Mouse (Mus musculus): ENCODE results near the gene Kif26b. TPM values are rescaled to one million over a fixed set of nuclear protein-coding genes. Genes with fewer than 3 reads are reported as not detected.

Gene Kif26b
- polyA plus RNA-seq, 1 experiment from 2014 or later = 11.1 TPM

- ATAC-seq (ENCODE audit: low FRiP score) = peak; percentile 47; the same call in 1 of the 2 replicates
- Histone ChIP-seq H3K4me1 (peaks cover 13% of the 10 kb centered on the region), H3K27ac (replicated peaks) (0 out of 2 replicates have a peak overlapping the region, but pooled peaks have one; percentile 18), H3K4me3 (replicated peaks) (no peak overlapping the region), H3K4me2 (peak overlapping the region; percentile 3; the same call in 1 of the 2 replicates), H3K27me3 (replicated peaks) (no peaks in the 10 kb centered on the region), H3K9me3 (replicated peaks) (no peaks in the 10 kb centered on the region), H3K36me3 (no peaks in the 10 kb centered on the region), H3K9ac (replicated peaks) (no peak overlapping the region)
- 11% methylated on average over 12 of the region's 12 CpGs for WGBS
These were observed 424.0 kb downstream of the Kif26b start for GRCm38 (mm10) chr1:178952910-178953309.

- no peak overlapping the region for H3K9ac ChIP-seq (replicated peaks)
- H3K27ac ChIP-seq (replicated peaks) = no peak overlapping the region
- no peaks in the 10 kb centered on the region for H3K9me3 ChIP-seq (replicated peaks)
- ATAC-seq (ENCODE audit: low FRiP score) = no peak
- H3K36me3 ChIP-seq = no peaks in the 10 kb centered on the region
- H3K4me3 ChIP-seq (replicated peaks) = no peak overlapping the region
- 84% methylated on average over 4 of the region's 4 CpGs for WGBS
- peaks cover 15% of the 10 kb centered on the region for H3K4me1 ChIP-seq
- H3K27me3 ChIP-seq (replicated peaks) = no peaks in the 10 kb centered on the region
- no peak overlapping the region for H3K4me2 ChIP-seq
These were observed 429.7 kb downstream of the Kif26b start for GRCm38 (mm10) chr1:178958641-178959040.

- 40% methylated on average over 7 of the region's 7 CpGs for WGBS
- Histone ChIP-seq H3K4me1 (peaks cover 15% of the 10 kb centered on the region), H3K27ac (replicated peaks) (0 out of 2 replicates have a peak overlapping the region, but pooled peaks have one; percentile 18), H3K27me3 (replicated peaks) (no peaks in the 10 kb centered on the region), H3K9ac (replicated peaks) (no peak overlapping the region), H3K9me3 (replicated peaks) (no peaks in the 10 kb centered on the region), H3K4me3 (replicated peaks) (no peak overlapping the region), H3K36me3 (no peaks in the 10 kb centered on the region), H3K4me2 (no peak overlapping the region)
- ATAC-seq (ENCODE audit: low FRiP score) = peak; percentile 90
These were observed 431.2 kb downstream of the Kif26b start for GRCm38 (mm10) chr1:178960015-178960559.

- H3K9me3 ChIP-seq (replicated peaks) = no peaks in the 10 kb centered on the region
- no peaks in the 10 kb centered on the region for H3K27me3 ChIP-seq (replicated peaks)
- H3K4me1 ChIP-seq = peaks cover 15% of the 10 kb centered on the region
- H3K27ac ChIP-seq (replicated peaks) = no peak overlapping the region
- H3K4me3 ChIP-seq (replicated peaks) = no peak overlapping the region
- no peak overlapping the region for H3K9ac ChIP-seq (replicated peaks)
- no peak overlapping the region for H3K4me2 ChIP-seq
- no peaks in the 10 kb centered on the region for H3K36me3 ChIP-seq
- no peak for ATAC-seq (ENCODE audit: low FRiP score)
- WGBS = 78% methylated on average over 9 of the region's 9 CpGs
These were observed 432.7 kb downstream of the Kif26b start for GRCm38 (mm10) chr1:178961661-178962060.

GRCm38 (mm10) chr1:178972055-178972454, 443.1 kb downstream of the Kif26b start:
- 0 out of 2 replicates have a peak, but pooled peaks cover 2% of the 10 kb centered on the region for H3K27me3 ChIP-seq (replicated peaks)
- no peaks in the 10 kb centered on the region for H3K36me3 ChIP-seq
- H3K4me3 ChIP-seq (replicated peaks) = no peak overlapping the region
- H3K4me1 ChIP-seq = no peaks in the 10 kb centered on the region
- no peak overlapping the region for H3K4me2 ChIP-seq
- no peak for ATAC-seq (ENCODE audit: low FRiP score)
- 88% methylated on average over 10 of the region's 10 CpGs for WGBS
- H3K9me3 ChIP-seq (replicated peaks) = no peaks in the 10 kb centered on the region
- no peak overlapping the region for H3K9ac ChIP-seq (replicated peaks)
- H3K27ac ChIP-seq (replicated peaks) = no peak overlapping the region

GRCm38 (mm10) chr1:178978617-178979245, 449.8 kb downstream of the Kif26b start:
- H3K9me3 ChIP-seq (replicated peaks) = no peaks in the 10 kb centered on the region
- 67% methylated on average over 8 of the region's 8 CpGs for WGBS
- no peaks in the 10 kb centered on the region for H3K4me1 ChIP-seq
- H3K4me3 ChIP-seq (replicated peaks) = no peak overlapping the region
- ATAC-seq (ENCODE audit: low FRiP score) = no peak
- no peaks in the 10 kb centered on the region for H3K27me3 ChIP-seq (replicated peaks)
- H3K27ac ChIP-seq (replicated peaks) = no peak overlapping the region
- H3K4me2 ChIP-seq = no peak overlapping the region
- no peak overlapping the region for H3K9ac ChIP-seq (replicated peaks)
- H3K36me3 ChIP-seq = no peaks in the 10 kb centered on the region

- H3K36me3 ChIP-seq = no peaks in the 10 kb centered on the region
- no peak overlapping the region for H3K4me2 ChIP-seq
- no peak overlapping the region for H3K4me3 ChIP-seq (replicated peaks)
- H3K27ac ChIP-seq (replicated peaks) = no peak overlapping the region
- H3K9me3 ChIP-seq (replicated peaks) = no peaks in the 10 kb centered on the region
- no peak for ATAC-seq (ENCODE audit: low FRiP score)
- no peaks in the 10 kb centered on the region for H3K4me1 ChIP-seq
- no peak overlapping the region for H3K9ac ChIP-seq (replicated peaks)
- H3K27me3 ChIP-seq (replicated peaks) = no peaks in the 10 kb centered on the region
These were observed 451.3 kb downstream of the Kif26b start for GRCm38 (mm10) chr1:178980185-178980584.

- Histone ChIP-seq H3K4me1 (no peaks in the 10 kb centered on the region), H3K9me3 (replicated peaks) (no peaks in the 10 kb centered on the region), H3K27me3 (replicated peaks) (no peaks in the 10 kb centered on the region), H3K36me3 (no peaks in the 10 kb centered on the region), H3K27ac (replicated peaks) (no peak overlapping the region), H3K4me2 (no peak overlapping the region), H3K9ac (replicated peaks) (no peak overlapping the region), H3K4me3 (replicated peaks) (no peak overlapping the region)
- ATAC-seq (ENCODE audit: low FRiP score) = no peak
- WGBS = 78% methylated on average over 5 of the region's 5 CpGs
These were observed 452.7 kb downstream of the Kif26b start for GRCm38 (mm10) chr1:178981641-178982040.

- Histone ChIP-seq H3K9me3 (replicated peaks) (no peaks in the 10 kb centered on the region), H3K9ac (replicated peaks) (no peak overlapping the region), H3K27me3 (replicated peaks) (no peaks in the 10 kb centered on the region), H3K4me2 (no peak overlapping the region), H3K27ac (replicated peaks) (no peak overlapping the region), H3K36me3 (no peaks in the 10 kb centered on the region), H3K4me1 (peaks cover 11% of the 10 kb centered on the region; the same call in 1 of the 2 replicates), H3K4me3 (replicated peaks) (no peak overlapping the region)
- no peak for ATAC-seq (ENCODE audit: low FRiP score)
- WGBS = 93% methylated on average over 1 of the region's 1 CpGs
These were observed 459.3 kb downstream of the Kif26b start for GRCm38 (mm10) chr1:178988176-178988575.

Other genes with a start within 250 kb of the Kif26b start
- 115 and 122 TPM in 2 replicates for gene Cox20, start 210.0 kb upstream of the Kif26b start, polyA plus RNA-seq (2015; fragmentation: Nextera tagmentation; extraction: Ambion mirVana)
- 224 and 254 TPM in 2 replicates for gene Hnrnpu, start 191.3 kb upstream of the Kif26b start, polyA plus RNA-seq (2015; fragmentation: Nextera tagmentation; extraction: Ambion mirVana)
- gene Efcab2, start 123.0 kb upstream of the Kif26b start, polyA plus RNA-seq (2015; fragmentation: Nextera tagmentation; extraction: Ambion mirVana) = 10.7 and 10.8 TPM in 2 replicates

Data from neural tube, embryonic 15.5 days (tissue).